In the genomic region with DNA sequence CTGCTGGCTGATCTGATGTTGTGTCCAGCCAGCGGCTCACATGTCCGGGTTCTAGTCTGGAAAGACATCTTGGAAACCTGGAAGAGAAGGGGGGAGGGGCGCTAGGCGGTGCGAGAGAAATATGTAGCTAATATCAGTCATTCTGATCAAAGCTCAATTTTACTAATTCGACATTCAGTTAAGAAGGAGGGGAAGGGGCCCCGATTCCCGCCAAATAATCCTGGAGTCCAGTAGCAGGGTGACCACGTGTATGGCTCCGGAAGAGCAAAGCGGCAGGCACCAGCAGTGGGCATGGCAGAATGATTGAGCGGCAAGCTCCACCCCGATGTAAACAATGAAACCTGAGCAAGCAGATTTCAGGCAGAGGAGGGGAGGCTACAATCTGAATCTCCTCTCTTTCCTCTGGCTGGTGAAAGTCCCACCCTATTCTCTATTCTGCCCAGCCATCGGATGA, we compare ENCODE assay signal across 8 mouse cellular contexts. TPM values are rescaled to one million over a fixed set of nuclear protein-coding genes. Genes with fewer than 3 reads are reported as not detected.
DNase-seq lines count a peak whose midpoint lies in the region; ATAC-seq lines count a peak whose summit lies in the region.

No protein-coding gene starts in this region.

- ATAC-seq in lung, embryonic 16.5 days (ENCODE audit: low read depth), result peak; percentile 54; the same call in 1 of the 2 replicates
- ATAC-seq in forebrain, embryonic 16.5 days, result peak; percentile 65
- ATAC-seq in liver, embryonic 13.5 days (ENCODE audit: low read depth), result peak; percentile 50; the same call in 1 of the 2 replicates
- peak; percentile 47; the same call in 1 of the 2 replicates for ATAC-seq in stomach, embryonic 16.5 days (ENCODE audit: insufficient read depth, low FRiP score)

- no peaks in the 10 kb centered on the region for H3K27me3 ChIP-seq in lung, embryonic 16.5 days (ENCODE audit: control insufficient read depth, insufficient read depth, low read depth, low read length)
- H3K27me3 ChIP-seq in forebrain, embryonic 16.5 days (replicated peaks; ENCODE audit: control insufficient read depth, insufficient read depth, low read length), result no peaks in the 10 kb centered on the region
- H3K27me3 ChIP-seq in liver, embryonic 13.5 days, result no peaks in the 10 kb centered on the region
- no peaks in the 10 kb centered on the region for H3K27me3 ChIP-seq in stomach, embryonic 16.5 days (ENCODE audit: control insufficient read depth, insufficient read depth, low read length)

- no peaks in the 10 kb centered on the region for H3K4me1 ChIP-seq in lung, embryonic 16.5 days (replicated peaks; ENCODE audit: control insufficient read depth, insufficient read depth, low read length)
- 0 out of 2 replicates have a peak, but pooled peaks cover 2% of the 10 kb centered on the region for H3K4me1 ChIP-seq in forebrain, embryonic 16.5 days (replicated peaks; ENCODE audit: control insufficient read depth, insufficient read depth, low read length)
- peaks cover 5% of the 10 kb centered on the region; the same call in 1 of the 2 replicates for H3K4me1 ChIP-seq in liver, embryonic 13.5 days (replicated peaks)
- H3K4me1 ChIP-seq in stomach, embryonic 16.5 days (ENCODE audit: control insufficient read depth, insufficient read depth, low read length), result peaks cover 3% of the 10 kb centered on the region; the same call in 1 of the 2 replicates

- no peaks in the 10 kb centered on the region for H3K36me3 ChIP-seq in lung, embryonic 16.5 days (ENCODE audit: control insufficient read depth, insufficient read depth, low read length)
- no peaks in the 10 kb centered on the region for H3K36me3 ChIP-seq in forebrain, embryonic 16.5 days (ENCODE audit: control insufficient read depth, insufficient read depth)
- H3K36me3 ChIP-seq in liver, embryonic 13.5 days, result no peaks in the 10 kb centered on the region
- H3K36me3 ChIP-seq in stomach, embryonic 16.5 days (ENCODE audit: control insufficient read depth, insufficient read depth, low read length), result no peaks in the 10 kb centered on the region

- no peaks in the 10 kb centered on the region for H3K9me3 ChIP-seq in lung, embryonic 16.5 days (ENCODE audit: control insufficient read depth, low read length)
- H3K9me3 ChIP-seq in forebrain, embryonic 16.5 days (ENCODE audit: control insufficient read depth, low read length), result no peaks in the 10 kb centered on the region
- no peaks in the 10 kb centered on the region for H3K9me3 ChIP-seq in liver, embryonic 13.5 days (replicated peaks)
- H3K9me3 ChIP-seq in stomach, embryonic 16.5 days (replicated peaks; ENCODE audit: control insufficient read depth, low read length), result no peaks in the 10 kb centered on the region

- DNase-seq in lung, postnatal 10 days, result no peak
- no peak for DNase-seq in liver, embryonic 13.5 days
- no peak for DNase-seq in left cerebral cortex, adult 11 months (ENCODE audit: low spot score)
- no peak for DNase-seq in ovary, adult 18-20 months (ENCODE audit: low spot score)
- DNase-seq in testis, postnatal 10 days (ENCODE audit: low spot score), result no peak

- H3K9ac ChIP-seq in lung, embryonic 16.5 days (ENCODE audit: low read length), result no peak overlapping the region
- peak overlapping the region; percentile 38; the same call in 1 of the 2 replicates for H3K9ac ChIP-seq in forebrain, embryonic 16.5 days (replicated peaks; ENCODE audit: low read depth, low read length)
- H3K9ac ChIP-seq in liver, embryonic 13.5 days, result peak overlapping the region; percentile 4; the same call in 1 of the 2 replicates
- 0 out of 2 replicates have a peak overlapping the region, but pooled peaks have one; percentile 46 for H3K9ac ChIP-seq in stomach, embryonic 16.5 days (ENCODE audit: low read length)

- no peak overlapping the region for H3K27ac ChIP-seq in lung, embryonic 16.5 days (ENCODE audit: low read length)
- no peak overlapping the region for H3K27ac ChIP-seq in forebrain, embryonic 16.5 days (ENCODE audit: low read length)
- no peak overlapping the region for H3K27ac ChIP-seq in liver, embryonic 13.5 days
- H3K27ac ChIP-seq in stomach, embryonic 16.5 days (ENCODE audit: low read length), result no peak overlapping the region

- peak overlapping the region; percentile 47 for H3K4me2 ChIP-seq in lung, embryonic 16.5 days (ENCODE audit: low read depth, low read length)
- H3K4me2 ChIP-seq in forebrain, embryonic 16.5 days (ENCODE audit: low read length), result peak overlapping the region; percentile 42
- H3K4me2 ChIP-seq in liver, embryonic 13.5 days, result peak overlapping the region; percentile 48
- peak overlapping the region; percentile 56 for H3K4me2 ChIP-seq in stomach, embryonic 16.5 days (ENCODE audit: low read depth, low read length)

- 3% methylated on average over 14 of the region's 14 CpGs for WGBS in lung, embryonic 16.5 days
- WGBS in forebrain, embryonic 16.5 days, result 15% methylated on average over 14 of the region's 14 CpGs
- WGBS in liver, embryonic 13.5 days (ENCODE audit: insufficient replicate concordance), result 13% methylated on average over 14 of the region's 14 CpGs
- 7% methylated on average over 14 of the region's 14 CpGs for WGBS in stomach, embryonic 16.5 days

- H3K4me3 ChIP-seq in lung, embryonic 16.5 days (ENCODE audit: low read length), result peak overlapping the region; percentile 21
- H3K4me3 ChIP-seq in forebrain, embryonic 16.5 days (replicated peaks; ENCODE audit: low read length), result peak overlapping the region; percentile 35
- H3K4me3 ChIP-seq in liver, embryonic 13.5 days (replicated peaks), result peak overlapping the region; percentile 28
- H3K4me3 ChIP-seq in stomach, embryonic 16.5 days (replicated peaks; ENCODE audit: low read length), result peak overlapping the region; percentile 42

RNA-seq across cellular contexts. Expression of a gene that starts 18.1 kb away (rescaled TPM):
- 44.8 and 46.2 TPM in 2 replicates for polyA plus RNA-seq in lung, embryonic 16.5 days (2015; fragmentation: Nextera tagmentation; extraction: Ambion mirVana)
- polyA plus RNA-seq in forebrain, embryonic 16.5 days (2015; fragmentation: Nextera tagmentation; extraction: Ambion mirVana), result 45.5 and 46.2 TPM in 2 replicates
- 20.3 and 28.7 TPM in 2 replicates for polyA plus RNA-seq in liver, embryonic 13.5 days (2015; fragmentation: Nextera tagmentation; extraction: Ambion mirVana)
- polyA plus RNA-seq in stomach, embryonic 16.5 days (2015; fragmentation: Nextera tagmentation; extraction: Ambion mirVana), result 47.6 and 49.4 TPM in 2 replicates

RNA-seq across cellular contexts. Expression of a gene that starts 48.4 kb away (rescaled TPM):
- polyA plus RNA-seq in lung, embryonic 16.5 days (2015; fragmentation: Nextera tagmentation; extraction: Ambion mirVana), result 19.2 and 22.4 TPM in 2 replicates
- 38.6 and 45.5 TPM in 2 replicates for polyA plus RNA-seq in forebrain, embryonic 16.5 days (2015; fragmentation: Nextera tagmentation; extraction: Ambion mirVana)
- polyA plus RNA-seq in liver, embryonic 13.5 days (2015; fragmentation: Nextera tagmentation; extraction: Ambion mirVana), result 3.3 and 3.4 TPM in 2 replicates
- polyA plus RNA-seq in stomach, embryonic 16.5 days (2015; fragmentation: Nextera tagmentation; extraction: Ambion mirVana), result 14.9 and 17.4 TPM in 2 replicates
